Mouse (Mus musculus) forebrain, embryonic 14.5 days (tissue): ENCODE measurements at regions not wholly inside any gene's neighbourhood (a gene's known extent, or its start where the extent isn't known, plus 50 kb on each side); places are given as distances from the start of the nearest gene placed in this dataset.

Experiments
- ATAC-seq: fragments of 200-750 bp; cut with Nextera tagmentation; 2 replicates; pipeline ENCODE4 v1.8.0; 2017; ENCODE audit warnings: mild to moderate bottlenecking, moderate library complexity
- DNase-seq: peaks from one replicate; pipeline ENCODE4 v3.0.0-alpha.2; 2015; ENCODE audit warnings: low spot score
- H3K27ac ChIP-seq: fragments of 300-500 bp; sonication (generic); 2 replicates; pipeline ENCODE4 v1.5.1; 2014; ENCODE audit warnings: low read depth, mild to moderate bottlenecking, control low read depth, low read length, moderate library complexity
- H3K27me3 ChIP-seq: fragments of 300-500 bp; sonication (generic); replicated peaks from 2 replicates; pipeline ENCODE4 v1.6.1; 2014; ENCODE audit warnings: low read length, control low read depth, mixed read lengths; ENCODE audit not compliant: control insufficient read depth, insufficient read depth
- H3K36me3 ChIP-seq: fragments of 300-500 bp; sonication (generic); 2 replicates; pipeline ENCODE4 v1.6.1; 2014; ENCODE audit warnings: low read length, control low read depth; ENCODE audit not compliant: control insufficient read depth, insufficient read depth
- H3K4me1 ChIP-seq: fragments of 300-500 bp; sonication (generic); 2 replicates; pipeline ENCODE4 v1.6.1; 2014; ENCODE audit warnings: antibody characterized with exemption, low read length, control low read depth; ENCODE audit not compliant: control insufficient read depth, insufficient read depth
- H3K4me2 ChIP-seq: fragments of 300-500 bp; sonication (generic); 2 replicates; pipeline ENCODE4 v1.6.1; 2014; ENCODE audit warnings: mild to moderate bottlenecking, control low read depth, low read length
- H3K4me3 ChIP-seq: fragments of 300-500 bp; sonication (generic); 2 replicates; pipeline ENCODE4 v1.5.1; 2014; ENCODE audit warnings: low read depth, low read length, control low read depth
- H3K9ac ChIP-seq: fragments of 300-500 bp; sonication (generic); 2 replicates; pipeline ENCODE4 v1.6.1; 2014; ENCODE audit warnings: mild to moderate bottlenecking, low read length, control low read depth, moderate library complexity
- H3K9me3 ChIP-seq: fragments of 300-500 bp; sonication (generic); replicated peaks from 2 replicates; pipeline ENCODE4 v1.6.1; 2016; ENCODE audit warnings: low read length, control low read depth, mixed read lengths; ENCODE audit not compliant: control insufficient read depth
- WGBS: fragments of 180-500 bp; shearing (Covaris S2); extraction: QIAGEN DNeasy Blood & Tissue Kit; methylation state at CpG from one replicate; pipeline ENCODE4 v1.1.7; 2014; 5-methylcytosine and 5-hydroxymethylcytosine counted together

GRCm38 (mm10) chrX:42332906-42333305 lies 156.6 kb upstream of the Tex13c2 start:
- Histone ChIP-seq H3K36me3 (no peaks in the 10 kb centered on the region), H3K4me3 (no peak overlapping the region), H3K27ac (no peak overlapping the region), H3K9me3 (no peaks in the 10 kb centered on the region), H3K9ac (no peak overlapping the region), H3K4me1 (no peaks in the 10 kb centered on the region), H3K4me2 (no peak overlapping the region), H3K27me3 (no peaks in the 10 kb centered on the region)
- no peak for DNase-seq
- WGBS, result 85% methylated on average over 7 of the region's 7 CpGs
- ATAC-seq, result no peak

DNA sequence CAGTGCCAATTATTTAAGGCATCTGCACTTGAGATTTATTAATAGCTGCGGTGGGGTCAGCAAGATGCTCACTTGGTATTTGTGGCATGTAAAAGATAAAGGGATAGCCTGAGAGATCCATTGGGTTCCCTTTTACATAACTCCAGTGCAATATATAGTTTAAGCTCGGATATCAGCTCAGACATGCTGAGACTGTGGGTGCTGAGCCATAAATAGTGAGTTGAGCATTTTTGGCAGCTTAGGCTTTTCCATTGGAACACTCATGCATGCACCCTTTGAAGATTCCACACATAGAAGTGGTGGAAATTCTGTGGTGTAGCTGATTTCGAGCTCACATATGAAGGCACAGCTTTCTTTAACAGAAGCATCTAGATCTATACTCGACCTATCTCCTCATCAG lies 155.9 kb upstream of the Tex13c2 start:
- no peak for ATAC-seq

DNA sequence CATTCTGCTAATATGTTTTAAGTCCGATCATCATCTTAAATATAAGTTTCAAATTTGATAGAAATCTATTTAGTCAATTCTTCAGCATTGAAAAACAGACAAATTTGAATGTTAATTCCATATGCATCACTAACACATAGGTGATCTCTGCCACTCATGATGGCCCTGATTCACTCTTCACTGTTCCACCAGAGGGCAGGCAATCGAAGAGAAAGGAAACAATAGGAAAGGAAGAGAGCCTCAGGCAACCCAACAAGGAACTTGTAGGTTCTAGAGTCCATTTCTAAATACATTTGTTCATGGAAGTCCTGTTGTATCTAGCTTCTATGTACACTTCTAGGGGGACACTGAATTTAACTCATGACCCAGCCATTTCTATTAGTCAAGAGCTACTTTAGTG lies 154.7 kb upstream of the Tex13c2 start:
- no peaks in the 10 kb centered on the region for H3K9me3 ChIP-seq
- no peaks in the 10 kb centered on the region for H3K36me3 ChIP-seq
- no peaks in the 10 kb centered on the region for H3K4me1 ChIP-seq
- DNase-seq, result no peak
- no peak overlapping the region for H3K4me3 ChIP-seq
- WGBS, result 89% methylated on average over 2 of the region's 2 CpGs
- no peak overlapping the region for H3K27ac ChIP-seq
- H3K9ac ChIP-seq, result no peak overlapping the region
- no peak overlapping the region for H3K4me2 ChIP-seq
- no peaks in the 10 kb centered on the region for H3K27me3 ChIP-seq
- no peak for ATAC-seq

More for the DNA sequence above, 155.9 kb upstream of the Tex13c2 start:
- Histone ChIP-seq H3K4me2 (no peak overlapping the region), H3K9me3 (no peaks in the 10 kb centered on the region), H3K9ac (no peak overlapping the region), H3K36me3 (no peaks in the 10 kb centered on the region), H3K4me3 (no peak overlapping the region), H3K27me3 (no peaks in the 10 kb centered on the region), H3K4me1 (no peaks in the 10 kb centered on the region), H3K27ac (no peak overlapping the region)
- WGBS, result 67% methylated on average over 4 of the region's 4 CpGs
- no peak for DNase-seq

DNA sequence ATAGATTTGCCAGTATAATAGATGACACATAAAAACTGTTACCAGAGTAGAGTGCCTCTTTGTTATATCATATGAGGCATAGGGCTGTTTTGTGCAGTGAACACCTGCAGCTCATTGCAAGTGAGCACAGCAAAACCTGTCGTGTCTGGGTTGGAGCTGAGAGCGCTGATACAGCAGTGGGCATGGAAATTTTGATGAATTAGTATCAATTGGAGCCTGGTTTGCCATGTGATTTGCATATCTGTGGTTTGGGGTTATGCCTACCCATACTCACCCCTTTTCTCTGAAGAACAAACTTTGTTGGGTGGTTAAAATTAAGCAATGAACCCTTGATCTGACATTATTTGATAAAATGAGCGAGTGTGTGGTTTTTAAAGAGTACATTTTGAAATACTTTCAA lies 152.7 kb upstream of the Tex13c2 start:
- DNase-seq (no peak), ATAC-seq (no peak)
- Histone ChIP-seq H3K9ac (no peak overlapping the region), H3K4me2 (no peak overlapping the region), H3K27me3 (no peaks in the 10 kb centered on the region), H3K9me3 (no peaks in the 10 kb centered on the region), H3K4me1 (no peaks in the 10 kb centered on the region), H3K36me3 (no peaks in the 10 kb centered on the region), H3K4me3 (no peak overlapping the region), H3K27ac (no peak overlapping the region)
- WGBS, result 81% methylated on average over 3 of the region's 3 CpGs

GRCm38 (mm10) chrX:42342362-42342761 lies 147.1 kb upstream of the Tex13c2 start:
- Histone ChIP-seq H3K4me1 (peaks cover 6% of the 10 kb centered on the region; the same call in 1 of the 2 replicates), H3K27me3 (no peaks in the 10 kb centered on the region), H3K4me3 (no peak overlapping the region), H3K27ac (peak overlapping the region; percentile 35; the same call in 1 of the 2 replicates), H3K4me2 (no peak overlapping the region), H3K9me3 (no peaks in the 10 kb centered on the region), H3K36me3 (no peaks in the 10 kb centered on the region), H3K9ac (no peak overlapping the region)
- 34% methylated on average over 7 of the region's 7 CpGs for WGBS
- DNase-seq (no peak), ATAC-seq (peak; percentile 38; the same call in 1 of the 2 replicates)

DNA sequence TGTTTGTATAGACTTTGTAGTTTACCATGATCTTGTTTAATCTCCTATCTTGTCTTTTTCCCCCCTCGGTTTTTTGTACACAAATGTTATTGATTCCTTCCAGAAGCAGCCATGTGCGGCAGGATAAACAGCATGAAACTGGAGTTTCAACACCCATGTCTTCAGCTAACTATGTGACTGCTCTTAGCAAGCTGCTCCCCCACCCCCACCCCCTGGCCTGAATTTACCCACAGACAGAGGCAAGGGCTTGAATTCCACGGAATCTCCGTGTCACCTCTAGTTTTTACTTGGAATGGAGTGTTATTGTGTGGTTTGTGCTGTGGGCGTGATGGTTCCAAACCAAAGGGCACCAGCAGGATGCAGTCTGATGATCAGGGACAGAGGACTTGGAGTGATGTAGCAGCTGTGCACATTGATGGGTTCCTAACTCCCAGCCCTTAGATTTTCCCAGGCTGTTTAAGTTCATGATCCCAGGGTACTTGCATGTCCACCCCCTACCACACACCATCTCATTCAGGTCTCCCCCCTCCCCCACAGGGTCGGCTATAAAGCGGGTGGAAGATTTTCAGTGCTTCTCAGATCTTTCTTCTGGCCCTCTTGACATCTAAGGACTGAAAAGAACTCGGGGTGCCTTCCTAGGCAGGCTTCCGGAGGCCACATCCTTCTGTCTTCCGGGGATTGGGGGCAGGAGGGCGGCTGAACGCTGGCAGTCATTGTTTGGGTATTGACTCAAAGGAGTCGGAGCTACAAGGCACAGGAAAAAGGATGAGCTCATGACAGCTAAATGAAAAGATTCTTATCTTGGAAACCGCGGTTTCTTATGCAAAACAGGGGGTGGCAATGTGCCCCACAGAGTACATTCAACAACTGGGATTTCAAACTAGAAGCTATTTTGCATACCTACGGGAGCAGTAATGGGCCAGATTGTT lies 146.3 kb upstream of the Tex13c2 start:
- no peak overlapping the region for H3K9ac ChIP-seq
- no peaks in the 10 kb centered on the region for H3K27me3 ChIP-seq
- peak overlapping the region; percentile 80 for H3K27ac ChIP-seq
- ATAC-seq (peak; percentile 88), DNase-seq (peak; percentile 80)
- H3K9me3 ChIP-seq, result no peaks in the 10 kb centered on the region
- 23% methylated on average over 16 of the region's 16 CpGs for WGBS
- H3K36me3 ChIP-seq, result no peaks in the 10 kb centered on the region
- H3K4me2 ChIP-seq, result no peak overlapping the region
- H3K4me3 ChIP-seq, result no peak overlapping the region
- peaks cover 6% of the 10 kb centered on the region; the same call in 1 of the 2 replicates for H3K4me1 ChIP-seq

DNA sequence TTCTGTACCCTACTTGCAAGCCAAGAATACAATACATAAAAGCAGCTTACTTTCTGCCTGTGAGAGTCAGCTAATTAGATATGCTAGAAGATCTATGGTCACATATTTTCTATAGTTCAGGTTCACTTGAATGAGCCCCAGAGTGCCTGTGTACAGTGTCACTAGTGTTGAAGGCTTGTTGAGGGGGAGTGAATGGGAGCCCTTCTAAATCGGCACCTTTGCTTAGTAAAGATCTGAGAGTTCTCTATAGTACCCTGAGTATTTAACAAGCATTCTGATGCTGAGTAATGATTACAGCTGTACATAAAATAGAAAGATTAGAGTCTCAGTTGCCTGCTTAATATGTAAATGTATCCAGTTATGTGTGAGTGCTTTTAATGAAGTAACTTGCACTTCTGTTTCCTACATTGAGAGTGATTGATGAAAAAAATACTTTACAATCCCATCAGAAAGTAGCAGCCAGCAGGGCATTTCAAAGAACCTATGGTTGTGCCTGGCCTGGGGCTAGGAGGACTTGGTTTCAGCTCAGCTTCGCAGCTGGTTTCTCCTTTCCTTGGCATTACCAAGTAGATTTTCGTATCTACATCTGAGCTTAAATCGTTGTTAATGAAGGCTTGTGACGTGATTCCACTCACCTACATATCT lies 136.8 kb upstream of the Tex13c2 start:
- Histone ChIP-seq H3K27me3 (no peaks in the 10 kb centered on the region), H3K4me2 (no peak overlapping the region), H3K4me1 (0 out of 2 replicates have a peak, but pooled peaks cover 4% of the 10 kb centered on the region), H3K9me3 (no peaks in the 10 kb centered on the region), H3K36me3 (no peaks in the 10 kb centered on the region), H3K27ac (peak overlapping the region; percentile 44; the same call in 1 of the 2 replicates), H3K4me3 (no peak overlapping the region), H3K9ac (no peak overlapping the region)
- DNase-seq (peak; percentile 60), ATAC-seq (peak; percentile 96)
- WGBS, result 35% methylated on average over 5 of the region's 5 CpGs

DNA sequence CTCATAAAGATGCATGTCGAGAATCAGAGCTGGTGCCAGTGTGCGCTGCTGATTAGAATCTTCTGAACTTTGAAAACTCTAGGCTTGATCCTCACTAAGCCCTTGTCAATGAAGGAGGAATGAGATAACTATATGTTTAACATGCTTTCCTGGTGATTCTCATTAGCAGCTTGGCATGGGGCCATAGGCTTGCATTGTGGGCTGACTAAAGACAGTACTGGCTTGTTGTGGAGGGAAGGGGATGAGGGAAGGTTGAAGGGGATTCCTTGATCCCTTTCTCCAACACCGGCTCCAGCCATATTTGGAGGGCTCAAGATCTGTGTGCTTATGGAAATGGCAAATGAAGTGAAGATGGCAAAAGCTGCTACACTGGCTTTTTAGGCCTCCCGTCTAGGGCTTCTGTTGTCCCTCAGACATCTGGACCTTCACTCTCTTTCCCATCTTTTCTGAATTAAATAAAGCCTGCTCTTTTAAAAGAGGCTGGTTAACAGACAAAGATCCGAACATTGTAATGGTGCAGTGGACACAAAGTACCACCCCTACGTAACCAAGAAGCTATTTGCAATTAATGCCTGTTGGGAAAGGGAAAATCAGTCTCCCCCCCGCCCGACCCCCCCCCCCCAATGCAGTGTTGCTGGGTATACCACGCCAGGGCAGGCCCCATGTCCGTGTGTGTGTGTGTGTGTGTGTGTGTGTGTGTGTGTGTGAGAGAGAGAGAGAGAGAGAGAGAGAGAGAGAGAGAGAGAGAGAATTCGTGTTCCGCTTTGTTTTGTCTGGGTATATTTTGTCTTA lies 129.9 kb upstream of the Tex13c2 start:
- Histone ChIP-seq H3K27ac (peak overlapping the region; percentile 86), H3K27me3 (no peaks in the 10 kb centered on the region), H3K4me3 (no peak overlapping the region), H3K36me3 (no peaks in the 10 kb centered on the region), H3K4me1 (no peaks in the 10 kb centered on the region; the same call in 1 of the 2 replicates), H3K9me3 (no peaks in the 10 kb centered on the region), H3K4me2 (peak overlapping the region; percentile 45), H3K9ac (no peak overlapping the region)
- 27% methylated on average over 12 of the region's 12 CpGs for WGBS
- DNase-seq, result peak; percentile 76
- ATAC-seq, result peak; percentile 49
